Mouse (Mus musculus) inflammation-experienced regulatory T-cells, adult 6 months (primary cell): ENCODE data around the gene Med20. TPM values are rescaled to one million over a fixed set of nuclear protein-coding genes. Genes with fewer than 3 reads are reported as not detected.
"Not testable (repeated sequence)": the region's sequence is repeated elsewhere in the genome, so short reads cannot be mapped to it uniquely, and the experiment has no call there.

Experiments used
- ATAC-seq: one replicate; pipeline ENCODE4 v1.8.0; 2017
- polyA plus RNA-seq, 3 experiments: library from polyadenylated mRNA; unstranded; fragments of 100-300 nt; shearing (Covaris generic); gene quantifications; one replicate each; pipeline ENCODE4 v1.2.1; 2017

Med20 gene
- polyA plus RNA-seq, 3 experiments from 2014 or later, result 27.6 to 32.3 (median 28.1) TPM

GRCm38 (mm10) chr17:47597261-47597660 lies 14.1 kb upstream of the Med20 start:
- ATAC-seq, result no peak

DNA sequence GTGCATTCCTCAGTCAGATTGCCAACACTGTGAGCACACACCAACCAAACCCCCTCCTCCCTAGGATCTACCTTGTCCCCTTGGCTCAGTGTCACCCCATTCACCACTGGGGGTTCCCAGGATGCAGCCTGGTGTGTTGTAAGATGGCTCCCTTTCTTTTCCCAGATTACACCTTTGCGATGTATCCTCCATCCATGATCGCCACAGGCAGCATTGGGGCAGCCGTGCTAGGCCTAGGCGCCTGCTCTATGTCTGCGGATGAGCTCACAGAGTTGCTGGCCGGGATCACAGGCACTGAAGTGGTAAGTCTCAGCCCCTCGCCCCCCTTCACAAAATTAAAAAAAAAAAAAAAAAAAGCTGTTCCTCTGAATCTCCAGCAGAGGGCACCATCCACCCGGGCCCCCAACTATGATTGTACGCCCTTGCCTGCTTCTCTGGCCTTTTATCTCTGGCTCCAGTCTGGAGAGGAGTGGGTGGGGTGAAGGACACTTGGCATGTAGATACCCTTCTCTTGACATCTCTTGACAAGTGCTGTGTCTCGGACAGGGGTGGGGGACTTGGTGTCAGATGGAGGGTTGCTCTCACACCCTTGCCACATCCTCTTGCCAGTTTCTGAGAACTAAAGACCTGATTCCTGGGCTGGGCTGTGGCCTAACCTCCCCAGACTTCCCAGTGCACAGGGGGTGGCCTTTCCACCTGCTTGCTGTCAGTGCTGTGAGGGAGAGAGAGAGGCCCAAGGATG lies 13.4 kb upstream of the Med20 start:
- ATAC-seq, result peak; percentile 21

DNA sequence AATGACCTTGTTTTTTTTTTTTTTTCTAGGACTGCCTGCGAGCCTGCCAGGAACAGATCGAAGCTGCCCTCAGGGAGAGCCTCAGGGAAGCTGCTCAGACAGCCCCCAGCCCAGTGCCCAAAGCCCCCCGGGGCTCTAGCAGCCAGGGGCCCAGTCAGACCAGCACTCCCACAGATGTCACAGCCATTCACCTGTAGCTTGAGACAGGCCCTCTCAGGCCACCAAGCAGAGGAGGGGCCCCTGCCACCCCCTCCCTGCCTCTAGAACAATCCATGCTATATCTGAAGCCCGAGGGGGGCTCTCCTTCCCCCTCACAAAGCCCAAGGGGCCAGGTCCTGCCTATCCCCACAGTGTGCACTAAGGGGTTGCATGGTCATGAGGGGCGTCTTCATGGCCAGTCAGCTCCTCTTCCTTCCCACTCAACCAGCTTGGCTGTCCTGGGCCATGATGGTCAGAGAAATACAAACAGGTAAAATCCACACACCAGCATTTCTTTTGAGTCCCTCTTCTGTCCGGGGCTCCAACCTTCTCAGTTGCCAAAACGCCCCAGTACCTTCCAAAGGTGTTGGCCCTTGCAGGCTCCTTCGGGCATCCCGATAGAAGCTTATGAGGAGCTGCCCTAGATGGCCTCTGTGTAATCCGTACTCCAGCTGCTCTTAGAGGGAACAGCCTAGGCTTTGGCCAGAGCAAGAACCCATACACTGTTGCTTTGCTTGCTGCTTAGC lies 12.6 kb upstream of the Med20 start:
- ATAC-seq, result not testable (repeated sequence)

DNA sequence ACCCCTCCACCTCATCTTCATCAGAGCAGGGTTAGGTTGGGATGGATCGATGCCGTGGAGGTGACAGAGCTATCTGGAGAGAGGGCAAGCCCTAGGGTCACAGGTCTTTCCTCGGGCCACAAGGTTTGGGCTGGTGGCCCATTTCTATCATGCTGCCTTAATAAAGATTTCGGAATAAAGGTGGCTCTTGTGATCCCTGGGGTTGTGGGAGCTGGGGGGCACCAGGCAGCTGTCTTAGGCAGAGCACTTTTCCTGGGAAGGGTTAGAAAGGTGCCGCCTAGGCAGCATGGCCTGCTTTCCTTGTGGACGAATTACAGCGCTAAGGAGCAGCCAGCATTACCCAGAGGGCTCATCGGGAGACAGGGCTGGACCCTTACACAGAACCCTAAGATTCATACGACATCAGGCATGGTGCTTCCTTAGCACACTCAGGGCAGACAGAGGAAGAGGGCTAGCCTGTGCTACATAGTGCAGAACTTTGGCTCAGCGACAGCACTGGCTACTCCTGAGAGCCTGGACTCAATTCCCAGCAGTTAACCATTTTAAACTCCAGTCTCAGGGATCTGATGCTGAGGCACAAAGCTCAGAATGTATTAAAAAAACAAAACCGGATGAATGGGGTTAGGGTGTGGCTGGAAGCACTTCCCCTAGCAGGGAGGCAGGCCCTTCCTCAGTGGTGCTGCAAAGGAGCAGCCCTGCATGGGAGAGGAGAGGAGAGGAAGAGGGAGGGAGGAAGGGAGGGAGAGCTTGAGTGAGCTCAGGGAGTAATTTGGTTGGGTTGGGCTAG lies 11.7 kb upstream of the Med20 start:
- peak; percentile 36 for ATAC-seq

DNA sequence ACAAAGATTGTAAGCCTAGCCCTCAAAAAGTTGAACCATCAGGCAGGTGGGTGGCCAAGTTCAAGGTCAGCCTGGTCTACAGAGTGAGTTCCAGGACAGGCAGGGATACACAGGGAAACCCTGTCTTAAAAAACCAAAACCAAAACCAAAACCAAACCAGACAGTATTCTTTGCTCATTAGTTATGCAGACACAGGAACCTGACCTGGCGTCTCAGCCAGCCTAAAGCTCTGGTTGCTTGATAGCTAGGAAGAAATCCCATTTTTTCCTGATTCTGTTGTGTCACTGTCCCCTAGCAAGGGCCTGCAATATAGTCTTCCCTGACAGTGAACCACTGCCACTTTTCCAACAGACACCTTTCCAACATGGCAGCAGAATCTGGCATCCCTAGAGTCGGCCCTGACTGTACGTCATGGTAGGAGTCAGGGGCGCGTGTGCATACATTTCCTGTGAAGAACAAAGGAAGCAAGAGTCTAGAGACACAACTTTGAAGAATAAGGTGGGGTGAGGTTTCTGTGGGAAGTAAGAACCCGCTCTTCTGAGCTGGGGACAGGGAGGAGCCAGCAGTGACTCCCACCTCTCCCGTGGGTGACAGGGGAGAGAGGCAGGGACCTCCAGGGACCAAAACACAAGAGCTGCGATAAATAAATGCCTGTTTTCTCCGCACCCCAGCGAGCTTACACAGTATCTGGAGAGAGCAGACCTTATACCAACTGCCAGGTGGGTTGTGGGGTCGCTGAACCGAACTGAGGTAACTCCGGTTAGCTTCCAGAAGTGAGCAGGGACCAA lies 10.6 kb upstream of the Med20 start:
- ATAC-seq, result peak; percentile 76

GRCm38 (mm10) chr17:47601389-47601755 lies 10.0 kb upstream of the Med20 start:
- no peak for ATAC-seq

DNA sequence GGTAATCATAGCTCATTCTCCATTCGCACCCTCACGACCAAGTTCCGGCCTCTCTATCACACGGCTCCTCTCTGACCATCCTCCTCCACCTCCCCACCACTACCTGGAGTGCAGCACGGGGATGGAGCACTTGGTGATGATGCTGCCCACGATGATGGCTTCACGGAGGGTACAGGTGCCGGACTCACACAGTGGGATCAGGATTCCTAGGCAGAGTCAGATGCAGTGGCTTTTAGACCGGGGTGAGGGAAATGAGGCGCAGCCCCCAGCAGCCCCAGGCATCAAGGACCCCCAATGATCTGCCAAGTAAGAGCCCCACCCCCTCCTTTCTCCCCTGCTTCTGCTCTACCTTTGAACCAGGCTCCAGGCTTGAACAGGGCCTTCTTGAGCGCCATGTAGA lies 9.1 kb upstream of the Med20 start:
- no peak for ATAC-seq

GRCm38 (mm10) chr17:47606220-47606619 lies 5.2 kb upstream of the Med20 start:
- no peak for ATAC-seq

- no peak for ATAC-seq
Observed at GRCm38 (mm10) chr17:47609182-47609581, 2.2 kb upstream of the Med20 start.

DNA sequence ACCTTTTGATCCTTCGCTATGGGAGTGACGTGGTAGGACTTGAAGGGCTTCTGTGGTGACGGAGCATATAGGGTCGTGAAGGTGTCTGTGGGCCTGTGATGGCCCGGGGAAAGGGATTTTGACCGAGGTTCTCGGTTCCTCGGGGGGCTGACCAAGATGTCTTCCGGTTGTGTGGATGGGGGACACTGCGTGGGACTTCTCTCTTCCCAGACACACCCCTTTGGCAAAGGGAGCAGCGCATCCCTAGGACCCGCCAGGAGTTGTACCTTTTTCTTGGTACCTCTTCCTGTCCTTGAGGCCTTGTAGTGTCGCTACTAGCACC lies 240 bp downstream of the Med20 start:
- ATAC-seq, result peak; percentile 18

DNA sequence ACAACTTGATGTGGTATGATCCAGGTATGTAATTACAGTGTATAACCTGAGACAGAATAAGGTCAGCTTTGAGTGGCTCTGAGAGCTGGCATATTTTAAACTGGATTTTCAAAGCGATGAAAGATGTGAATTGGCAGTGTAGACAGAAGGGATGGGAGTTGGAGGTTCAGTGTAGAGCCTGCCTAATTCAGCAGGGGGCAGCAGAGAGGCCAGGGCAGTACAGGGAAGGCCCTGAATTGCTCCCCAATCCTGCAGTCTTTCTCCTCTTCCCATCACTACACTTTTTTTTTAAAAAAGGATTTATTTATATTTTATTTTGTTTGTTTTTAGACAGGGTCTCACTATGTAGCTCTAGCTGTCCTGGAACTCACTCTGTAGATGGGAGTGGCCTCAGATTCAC lies 2.6 kb downstream of the Med20 start:
- no peak for ATAC-seq

GRCm38 (mm10) chr17:47616119-47616518 lies 4.7 kb downstream of the Med20 start:
- ATAC-seq, result no peak

DNA sequence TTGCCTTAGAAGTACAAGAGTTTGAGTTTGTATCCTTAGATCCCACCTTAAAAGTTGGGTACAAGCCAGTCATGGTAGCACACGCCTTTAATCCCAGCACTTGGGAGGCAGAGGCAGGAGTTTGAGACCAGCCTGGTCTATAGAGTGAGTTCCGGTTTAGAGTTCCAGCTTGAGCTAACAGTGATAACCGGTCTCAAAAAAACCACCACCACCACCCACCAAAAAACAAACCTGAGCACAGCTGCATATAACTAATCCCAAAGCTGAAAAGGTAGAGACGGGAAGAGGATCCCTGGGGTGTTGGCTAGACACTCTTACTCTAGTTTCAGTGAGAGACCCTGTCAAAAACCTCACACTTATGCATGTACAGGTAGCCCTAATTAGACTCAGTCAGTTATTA lies 5.3 kb downstream of the Med20 start:
- ATAC-seq, result no peak

DNA sequence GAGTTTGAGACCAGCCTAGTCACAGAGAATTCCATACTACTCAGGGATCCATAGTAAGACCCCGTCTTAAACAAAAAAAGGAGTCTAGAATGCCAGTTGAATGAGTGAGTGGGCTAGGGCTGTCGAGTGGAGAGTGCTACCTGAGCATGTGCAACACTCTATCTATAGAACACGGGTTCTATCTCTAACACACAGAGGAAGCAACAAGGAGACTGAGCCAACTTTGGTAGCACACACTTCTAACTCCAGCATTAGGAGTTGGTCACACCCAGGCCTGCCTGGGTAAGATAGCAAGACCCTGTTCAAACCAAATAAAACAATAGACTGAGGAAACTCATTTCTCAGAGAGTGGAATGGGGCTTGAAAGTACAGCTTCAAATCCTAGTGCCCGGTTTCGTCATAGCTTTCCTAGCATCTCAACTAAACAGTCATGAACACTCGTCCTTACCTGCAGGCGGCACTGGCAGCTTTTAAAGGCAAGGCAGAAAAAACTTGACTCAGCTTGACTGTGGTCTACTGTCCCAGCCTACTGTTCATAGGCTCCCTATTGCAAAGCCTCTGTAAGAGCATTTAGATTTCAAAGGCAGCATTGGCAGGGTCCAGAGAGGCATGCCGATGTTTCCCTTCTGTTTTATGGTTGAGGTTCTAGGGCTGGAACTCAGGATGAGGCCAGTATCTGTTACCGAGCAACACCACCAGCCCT lies 6.4 kb downstream of the Med20 start:
- ATAC-seq, result no peak

- no peak for ATAC-seq
Observed at GRCm38 (mm10) chr17:47618556-47619311, 7.4 kb downstream of the Med20 start.

GRCm38 (mm10) chr17:47622912-47623554 lies 11.7 kb downstream of the Med20 start:
- no peak for ATAC-seq

DNA sequence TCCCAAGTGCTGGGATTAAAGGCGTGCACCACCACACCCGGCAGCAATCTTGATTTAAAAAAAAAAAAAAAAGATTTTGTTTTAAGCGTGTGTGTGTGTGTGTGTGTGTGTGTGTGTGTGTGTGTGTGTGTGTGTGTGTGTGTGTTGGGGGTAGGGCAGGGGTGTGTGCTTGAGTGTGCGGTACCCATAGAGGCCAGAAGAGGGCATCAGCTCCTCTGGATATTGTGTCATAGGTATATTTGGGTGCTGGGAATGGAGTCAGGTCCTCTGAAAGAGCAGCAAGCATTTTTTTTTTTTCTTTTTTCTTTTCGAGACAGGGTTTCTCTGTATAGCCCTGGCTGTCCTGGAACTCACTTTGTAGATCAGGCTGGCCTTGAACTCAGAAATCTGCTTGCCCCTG lies 13.2 kb downstream of the Med20 start:
- not testable (repeated sequence) for ATAC-seq

GRCm38 (mm10) chr17:47625088-47625487 lies 13.7 kb downstream of the Med20 start:
- ATAC-seq, result no peak

DNA sequence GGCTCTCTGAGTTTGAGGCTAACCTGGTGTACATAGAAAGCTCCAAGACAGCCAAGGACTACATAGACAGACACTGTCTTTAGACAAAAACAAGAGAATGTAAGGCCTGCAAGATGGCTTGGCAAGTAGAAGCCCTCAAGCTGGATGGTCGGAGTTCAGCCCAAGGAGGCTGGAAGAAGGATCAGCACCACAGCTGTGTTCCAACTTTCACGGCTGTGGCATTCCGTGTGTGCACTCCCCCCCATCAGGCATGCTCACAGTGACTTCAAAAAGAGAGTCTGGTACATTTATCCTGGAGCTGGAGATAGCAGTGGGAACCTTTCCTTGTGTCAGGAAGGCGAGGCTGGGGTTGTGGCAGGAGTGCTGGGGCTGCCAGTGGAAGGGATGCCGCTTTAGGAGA lies 14.6 kb downstream of the Med20 start:
- ATAC-seq, result no peak

GRCm38 (mm10) chr17:47627791-47628190 lies 16.4 kb downstream of the Med20 start:
- ATAC-seq, result no peak
